Mouse (Mus musculus): Measurements from ENCODE around the gene Prdx5. TPM values are rescaled to one million over a fixed set of nuclear protein-coding genes. Genes with fewer than 3 reads are reported as not detected.
A peak's percentile ranks its signal among the peaks of the same experiment; 100 is the strongest.

The Prdx5 gene
- polyA plus RNA-seq, 1 experiment from 2014 or later, result 90.5 TPM

GRCm38 (mm10) chr19:6950613-6951153 lies 40.8 kb upstream of the Prdx5 start:
- Histone ChIP-seq H3K9ac (ENCODE audit: low read length) (peak overlapping the region; percentile 84), H3K4me2 (ENCODE audit: low read depth, severe bottlenecking) (peak overlapping the region; percentile 79), H3K27me3 (ENCODE audit: control insufficient read depth, insufficient read depth, low read length) (no peaks in the 10 kb centered on the region), H3K27ac (replicated peaks; ENCODE audit: low read depth, low read length) (peak overlapping the region; percentile 90), H3K9me3 (ENCODE audit: control insufficient read depth, low read length) (no peaks in the 10 kb centered on the region), H3K4me3 (ENCODE audit: low read depth, low read length) (peak overlapping the region; percentile 63), H3K36me3 (ENCODE audit: control insufficient read depth, insufficient read depth, low read length) (peaks cover 5% of the 10 kb centered on the region; the same call in 1 of the 2 replicates), H3K4me1 (ENCODE audit: control insufficient read depth, insufficient read depth, low read length) (peaks cover 9% of the 10 kb centered on the region; the same call in 1 of the 2 replicates)
- DNase-seq (ENCODE audit: low spot score) (peak; percentile 75), ATAC-seq (ENCODE audit: insufficient number of reproducible peaks, low FRiP score, low TSS enrichment, low read depth) (peak; percentile 15; the same call in 1 of the 2 replicates)
- under 1% methylated on average over 28 of the region's 28 CpGs for WGBS

- Histone ChIP-seq H3K4me1 (ENCODE audit: control insufficient read depth, insufficient read depth, low read length) (peaks cover 9% of the 10 kb centered on the region; the same call in 1 of the 2 replicates), H3K27ac (replicated peaks; ENCODE audit: low read depth, low read length) (no peak overlapping the region), H3K4me2 (ENCODE audit: low read depth, severe bottlenecking) (peak overlapping the region; percentile 79), H3K4me3 (ENCODE audit: low read depth, low read length) (0 out of 2 replicates have a peak overlapping the region, but pooled peaks have one; percentile 63), H3K9me3 (ENCODE audit: control insufficient read depth, low read length) (no peaks in the 10 kb centered on the region), H3K9ac (ENCODE audit: low read length) (no peak overlapping the region), H3K36me3 (ENCODE audit: control insufficient read depth, insufficient read depth, low read length) (peaks cover 3% of the 10 kb centered on the region; the same call in 1 of the 2 replicates), H3K27me3 (ENCODE audit: control insufficient read depth, insufficient read depth, low read length) (no peaks in the 10 kb centered on the region)
- ATAC-seq (ENCODE audit: insufficient number of reproducible peaks, low FRiP score, low TSS enrichment, low read depth) (no peak), DNase-seq (ENCODE audit: low spot score) (no peak)
- WGBS, result 74% methylated on average over 5 of the region's 5 CpGs
These were observed 40.0 kb upstream of the Prdx5 start for GRCm38 (mm10) chr19:6949951-6950350.

- Histone ChIP-seq H3K9me3 (ENCODE audit: control insufficient read depth, low read length) (no peaks in the 10 kb centered on the region), H3K4me1 (ENCODE audit: control insufficient read depth, insufficient read depth, low read length) (peaks cover 9% of the 10 kb centered on the region; the same call in 1 of the 2 replicates), H3K4me2 (ENCODE audit: low read depth, severe bottlenecking) (no peak overlapping the region), H3K27me3 (ENCODE audit: control insufficient read depth, insufficient read depth, low read length) (no peaks in the 10 kb centered on the region), H3K4me3 (ENCODE audit: low read depth, low read length) (no peak overlapping the region), H3K27ac (replicated peaks; ENCODE audit: low read depth, low read length) (no peak overlapping the region), H3K9ac (ENCODE audit: low read length) (no peak overlapping the region), H3K36me3 (ENCODE audit: control insufficient read depth, insufficient read depth, low read length) (no peaks in the 10 kb centered on the region)
- ATAC-seq (ENCODE audit: insufficient number of reproducible peaks, low FRiP score, low TSS enrichment, low read depth) (no peak), DNase-seq (ENCODE audit: low spot score) (no peak)
- 94% methylated on average over 5 of the region's 5 CpGs for WGBS
These were observed 39.6 kb upstream of the Prdx5 start for GRCm38 (mm10) chr19:6949532-6949931.

- H3K27ac ChIP-seq (replicated peaks; ENCODE audit: low read depth, low read length), result no peak overlapping the region
- no peak for DNase-seq (ENCODE audit: low spot score)
- H3K4me2 ChIP-seq (ENCODE audit: low read depth, severe bottlenecking), result no peak overlapping the region
- H3K9me3 ChIP-seq (ENCODE audit: control insufficient read depth, low read length), result no peaks in the 10 kb centered on the region
- no peaks in the 10 kb centered on the region for H3K36me3 ChIP-seq (ENCODE audit: control insufficient read depth, insufficient read depth, low read length)
- WGBS, result 88% methylated on average over 4 of the region's 4 CpGs
- no peak for ATAC-seq (ENCODE audit: insufficient number of reproducible peaks, low FRiP score, low TSS enrichment, low read depth)
- no peak overlapping the region for H3K4me3 ChIP-seq (ENCODE audit: low read depth, low read length)
- peaks cover 9% of the 10 kb centered on the region; the same call in 1 of the 2 replicates for H3K4me1 ChIP-seq (ENCODE audit: control insufficient read depth, insufficient read depth, low read length)
- no peaks in the 10 kb centered on the region for H3K27me3 ChIP-seq (ENCODE audit: control insufficient read depth, insufficient read depth, low read length)
- no peak overlapping the region for H3K9ac ChIP-seq (ENCODE audit: low read length)
These were observed 38.3 kb upstream of the Prdx5 start for GRCm38 (mm10) chr19:6948186-6948585.

- no peaks in the 10 kb centered on the region for H3K9me3 ChIP-seq (ENCODE audit: control insufficient read depth, low read length)
- peaks cover 12% of the 10 kb centered on the region for H3K4me1 ChIP-seq (ENCODE audit: control insufficient read depth, insufficient read depth, low read length)
- WGBS, result 63% methylated on average over 4 of the region's 4 CpGs
- H3K36me3 ChIP-seq (ENCODE audit: control insufficient read depth, insufficient read depth, low read length), result no peaks in the 10 kb centered on the region
- no peak overlapping the region for H3K4me3 ChIP-seq (ENCODE audit: low read depth, low read length)
- H3K27me3 ChIP-seq (ENCODE audit: control insufficient read depth, insufficient read depth, low read length), result no peaks in the 10 kb centered on the region
- H3K4me2 ChIP-seq (ENCODE audit: low read depth, severe bottlenecking), result no peak overlapping the region
- DNase-seq (ENCODE audit: low spot score), result no peak
- no peak overlapping the region for H3K27ac ChIP-seq (replicated peaks; ENCODE audit: low read depth, low read length)
- H3K9ac ChIP-seq (ENCODE audit: low read length), result no peak overlapping the region
- no peak for ATAC-seq (ENCODE audit: insufficient number of reproducible peaks, low FRiP score, low TSS enrichment, low read depth)
These were observed 37.8 kb upstream of the Prdx5 start for GRCm38 (mm10) chr19:6947742-6948141.

GRCm38 (mm10) chr19:6943709-6944108 lies 33.8 kb upstream of the Prdx5 start:
- no peak overlapping the region for H3K4me2 ChIP-seq (ENCODE audit: low read depth, severe bottlenecking)
- DNase-seq (ENCODE audit: low spot score) (no peak), ATAC-seq (ENCODE audit: insufficient number of reproducible peaks, low FRiP score, low TSS enrichment, low read depth) (no peak)
- no peaks in the 10 kb centered on the region for H3K36me3 ChIP-seq (ENCODE audit: control insufficient read depth, insufficient read depth, low read length)
- no peak overlapping the region for H3K9ac ChIP-seq (ENCODE audit: low read length)
- H3K27me3 ChIP-seq (ENCODE audit: control insufficient read depth, insufficient read depth, low read length), result no peaks in the 10 kb centered on the region
- peaks cover 13% of the 10 kb centered on the region for H3K4me1 ChIP-seq (ENCODE audit: control insufficient read depth, insufficient read depth, low read length)
- no peaks in the 10 kb centered on the region for H3K9me3 ChIP-seq (ENCODE audit: control insufficient read depth, low read length)
- 88% methylated on average over 6 of the region's 6 CpGs for WGBS
- H3K27ac ChIP-seq (replicated peaks; ENCODE audit: low read depth, low read length), result no peak overlapping the region
- H3K4me3 ChIP-seq (ENCODE audit: low read depth, low read length), result no peak overlapping the region

- H3K9me3 ChIP-seq (ENCODE audit: control insufficient read depth, low read length), result no peaks in the 10 kb centered on the region
- no peaks in the 10 kb centered on the region for H3K27me3 ChIP-seq (ENCODE audit: control insufficient read depth, insufficient read depth, low read length)
- no peak overlapping the region for H3K27ac ChIP-seq (replicated peaks; ENCODE audit: low read depth, low read length)
- H3K9ac ChIP-seq (ENCODE audit: low read length), result peak overlapping the region; percentile 24; the same call in 1 of the 2 replicates
- WGBS, result 33% methylated on average over 5 of the region's 5 CpGs
- peak overlapping the region; percentile 69 for H3K4me3 ChIP-seq (ENCODE audit: low read depth, low read length)
- peaks cover 13% of the 10 kb centered on the region for H3K4me1 ChIP-seq (ENCODE audit: control insufficient read depth, insufficient read depth, low read length)
- no peak for ATAC-seq (ENCODE audit: insufficient number of reproducible peaks, low FRiP score, low TSS enrichment, low read depth)
- DNase-seq (ENCODE audit: low spot score), result no peak
- no peaks in the 10 kb centered on the region for H3K36me3 ChIP-seq (ENCODE audit: control insufficient read depth, insufficient read depth, low read length)
- peak overlapping the region; percentile 88 for H3K4me2 ChIP-seq (ENCODE audit: low read depth, severe bottlenecking)
These were observed 32.9 kb upstream of the Prdx5 start for GRCm38 (mm10) chr19:6942764-6943163.

GRCm38 (mm10) chr19:6942249-6942691 lies 32.4 kb upstream of the Prdx5 start, which contains the start of gene Gpr137:
Gene Gpr137 (minus strand): TSS chr19:6942480.
- no peaks in the 10 kb centered on the region for H3K9me3 ChIP-seq (ENCODE audit: control insufficient read depth, low read length)
- peak; percentile 72 for ATAC-seq (ENCODE audit: insufficient number of reproducible peaks, low FRiP score, low TSS enrichment, low read depth)

More at GRCm38 (mm10) chr19:6942249-6942691, 32.4 kb upstream of the Prdx5 start, which contains the start of gene Gpr137:
- Histone ChIP-seq H3K4me1 (ENCODE audit: control insufficient read depth, insufficient read depth, low read length) (peaks cover 13% of the 10 kb centered on the region), H3K4me2 (ENCODE audit: low read depth, severe bottlenecking) (peak within 1 kb of the TSS; percentile 88), H3K36me3 (ENCODE audit: control insufficient read depth, insufficient read depth, low read length) (no peaks in the 10 kb centered on the region), H3K27me3 (ENCODE audit: control insufficient read depth, insufficient read depth, low read length) (no peaks in the 10 kb centered on the region), H3K27ac (replicated peaks; ENCODE audit: low read depth, low read length) (peak within 1 kb of the TSS; percentile 72), H3K4me3 (ENCODE audit: low read depth, low read length) (peak within 1 kb of the TSS; percentile 69), H3K9ac (ENCODE audit: low read length) (peak within 1 kb of the TSS; percentile 77)
- peak; percentile 90 for DNase-seq (ENCODE audit: low spot score)
- WGBS, result under 1% methylated on average over 27 of the region's 27 CpGs

All from limb, embryonic 11.5 days (tissue).